Mouse (Mus musculus) stomach, postnatal 0 days (tissue): ENCODE measurements around the gene Zdbf2.

Experiments
- CTCF ChIP-seq: IDR thresholded peaks from 2 replicates; pipeline ENCODE4 v1.5.1; 2016; ENCODE audit warnings: antibody characterized with exemption, low read depth, mild to moderate bottlenecking, moderate library complexity
- EP300 ChIP-seq: optimal IDR thresholded peaks from 2 replicates; pipeline ENCODE3; 2016; ENCODE audit warnings: antibody characterized with exemption

GRCm38 (mm10) chr1:63278106-63278505 is 5.0 kb downstream of the Zdbf2 start:
- 0 out of 2 replicates have a peak, but pooled peaks have one; percentile 4 for TF ChIP-seq CTCF
- no peak for TF ChIP-seq EP300
